ENCODE assay signal across 8 mouse cellular contexts in genomic region chr8:104101415-104101814, GRCm38 (mm10). TPM values are rescaled to one million over a fixed set of nuclear protein-coding genes. Genes with fewer than 3 reads are reported as not detected.
DNase-seq lines count a peak whose midpoint lies in the region; ATAC-seq lines count a peak whose summit lies in the region.

Gene Cdh5, plus strand, starts transcription at chr8:104101625.

- peak; percentile 70 for DNase-seq in adrenal gland, postnatal 14 days
- no peak for DNase-seq in embryonic facial prominence, embryonic 14.5 days (ENCODE audit: low spot score)
- peak; percentile 78 for DNase-seq in heart, postnatal 25 days (ENCODE audit: low spot score)
- peak; percentile 53 to 74 for DNase-seq in kidney, postnatal 4 days
- DNase-seq in lung, postnatal 10 days: peak; percentile 89
- no peak for DNase-seq in cerebellum, postnatal 4 days (ENCODE audit: low spot score in 2 of 2)
- no peak for DNase-seq in spleen, postnatal 36 days (ENCODE audit: low spot score in 2 of 2)
- no peak for DNase-seq in embryo, embryonic 10.5 days (ENCODE audit: low spot score)

- 0 out of 2 replicates have a peak, but pooled peaks have one; percentile 26 for ATAC-seq in embryonic facial prominence, embryonic 14.5 days (ENCODE audit: low read depth)

- no peaks in the 10 kb centered on the region for H3K27me3 ChIP-seq in embryonic facial prominence, embryonic 14.5 days (replicated peaks; ENCODE audit: control insufficient read depth, insufficient read depth, low read length)

- H3K4me2 ChIP-seq in embryonic facial prominence, embryonic 14.5 days (ENCODE audit: low read depth, low read length): no peak within 1 kb of the TSS

- H3K9me3 ChIP-seq in embryonic facial prominence, embryonic 14.5 days (ENCODE audit: control insufficient read depth, low read length): no peaks in the 10 kb centered on the region

- WGBS in embryonic facial prominence, embryonic 14.5 days: 55% methylated on average over 8 of the region's 8 CpGs

- peak within 1 kb of the TSS; percentile 49 for H3K9ac ChIP-seq in embryonic facial prominence, embryonic 14.5 days (ENCODE audit: low read depth, low read length)

- intact Hi-C loops in heart, postnatal 25 days (cut with DNase I): no loop called here

- H3K4me1 ChIP-seq in embryonic facial prominence, embryonic 14.5 days (ENCODE audit: control insufficient read depth, insufficient read depth, low read length): no peaks in the 10 kb centered on the region

- H3K36me3 ChIP-seq in embryonic facial prominence, embryonic 14.5 days (ENCODE audit: control insufficient read depth, insufficient read depth, low read length): no peaks in the 10 kb centered on the region

- peak within 1 kb of the TSS; percentile 18 for H3K4me3 ChIP-seq in embryonic facial prominence, embryonic 14.5 days (ENCODE audit: low read depth, low read length)

- H3K27ac ChIP-seq in embryonic facial prominence, embryonic 14.5 days (replicated peaks; ENCODE audit: low read depth, low read length): no peak within 1 kb of the TSS; the same call in 1 of the 2 replicates

RNA-seq across cellular contexts. Expression of gene Cdh5, which starts in this region (rescaled TPM):
- 137 and 152 TPM in 2 replicates for total RNA-seq in adrenal gland, postnatal 14 days (2021)
- polyA plus RNA-seq in embryonic facial prominence, embryonic 14.5 days (2014; fragmentation: Nextera tagmentation; extraction: Ambion mirVana): 43.0 and 46.2 TPM in 2 replicates
- 100 to 1,000 TPM; 127 to 153 TPM for total RNA-seq in heart, postnatal 25 days (2021)

Comparison
In these comparisons a context has a peak if more than half of its experiments do, and no peak if none do; other contexts are left out.
1. DNase-seq: peak in adrenal gland, postnatal 14 days (single experiment), heart, postnatal 25 days (single experiment), kidney, postnatal 4 days (2 of 2) and lung, postnatal 10 days (single experiment); none in embryonic facial prominence, embryonic 14.5 days (single experiment), cerebellum, postnatal 4 days (0 of 2), spleen, postnatal 36 days (0 of 2) and embryo, embryonic 10.5 days (single experiment).